Mouse (Mus musculus): ENCODE results near the gene Cdc42ep4. TPM values are rescaled to one million over a fixed set of nuclear protein-coding genes. Genes with fewer than 3 reads are reported as not detected.

Cdc42ep4 gene
- total RNA-seq, 2 experiments from 2014 or later = 26.7 to 31.7 TPM

GRCm38 (mm10) chr11:113778733-113779679 lies 27.3 kb upstream of the Cdc42ep4 start:
- intact Hi-C loops (cut with DNase I) = no loop called here
- no peak for DNase-seq (ENCODE audit: low spot score in 2 of 2)

GRCm38 (mm10) chr11:113777878-113778464 lies 26.3 kb upstream of the Cdc42ep4 start:
- intact Hi-C loops (cut with DNase I) = no loop called here
- no peak for DNase-seq (ENCODE audit: low spot score in 2 of 2)

DNA sequence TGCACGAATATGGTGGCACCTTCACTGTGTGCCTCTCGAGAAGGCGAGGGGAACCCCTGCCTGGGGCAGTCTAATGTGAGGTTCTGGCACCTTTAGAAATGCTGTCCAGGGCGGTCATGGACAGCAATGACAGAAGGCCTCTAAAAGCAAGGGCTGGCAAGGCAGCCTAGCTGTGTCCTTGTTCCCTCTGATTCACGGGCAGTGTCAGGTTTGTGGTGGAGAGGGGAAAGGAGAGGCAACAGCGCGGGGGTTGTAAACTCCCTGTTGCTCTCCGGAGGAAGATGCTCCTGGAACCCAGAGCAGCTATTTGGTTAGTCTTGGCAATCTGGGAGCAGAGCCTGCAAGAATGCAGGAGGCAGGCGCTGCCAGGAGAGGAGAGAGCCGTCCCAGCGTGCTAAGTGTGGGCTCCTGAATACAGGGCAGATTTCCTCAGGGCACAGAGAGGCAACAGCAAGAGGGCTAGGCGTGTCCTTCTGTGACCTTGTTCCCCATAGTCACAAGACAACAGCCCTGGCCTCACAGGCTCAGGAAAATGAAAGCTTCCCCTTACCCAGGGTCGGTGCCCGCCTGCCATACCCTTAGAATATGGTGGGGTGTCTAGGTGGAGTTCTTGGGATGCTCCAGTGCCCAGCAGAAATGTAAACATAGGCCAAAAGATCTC lies 25.3 kb upstream of the Cdc42ep4 start:
- intact Hi-C loops (cut with DNase I) = no loop called here

DNA sequence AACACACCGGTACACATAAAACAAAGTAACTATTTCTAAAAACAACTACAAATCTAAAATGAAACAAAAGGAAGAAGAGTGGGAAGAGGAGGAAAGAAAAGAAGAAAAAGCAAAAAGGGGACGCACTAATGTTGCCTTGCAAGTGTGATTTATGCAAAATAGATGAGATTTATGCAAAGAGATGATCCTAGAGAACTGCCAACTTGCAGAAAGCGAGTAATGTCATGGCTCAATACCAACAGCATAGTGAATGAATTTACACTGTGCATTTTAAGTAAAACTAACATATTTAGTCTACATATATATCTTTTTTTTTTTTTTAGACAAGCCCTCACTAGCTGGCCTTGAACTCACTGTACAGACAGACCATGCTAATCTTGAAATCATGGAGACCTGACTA lies 23.1 kb upstream of the Cdc42ep4 start:
- no peak for DNase-seq (ENCODE audit: low spot score in 2 of 2)
- intact Hi-C loops (cut with DNase I) = no loop called here

More for the DNA sequence above, 25.3 kb upstream of the Cdc42ep4 start:
- no peak for DNase-seq (ENCODE audit: low spot score in 2 of 2)

GRCm38 (mm10) chr11:113773191-113773590 lies 21.5 kb upstream of the Cdc42ep4 start:
- DNase-seq (ENCODE audit: low spot score in 2 of 2) = no peak
- intact Hi-C loops (cut with DNase I) = no loop called here

GRCm38 (mm10) chr11:113771187-113771586 lies 19.5 kb upstream of the Cdc42ep4 start:
- DNase-seq (ENCODE audit: low spot score in 2 of 2) = no peak
- intact Hi-C loops (cut with DNase I) = no loop called here

- intact Hi-C loops (cut with DNase I) = no loop called here
- no peak for DNase-seq (ENCODE audit: low spot score in 2 of 2)
Observed at GRCm38 (mm10) chr11:113768356-113768755, 16.7 kb upstream of the Cdc42ep4 start.

GRCm38 (mm10) chr11:113767285-113767684 lies 15.6 kb upstream of the Cdc42ep4 start:
- DNase-seq (ENCODE audit: low spot score in 2 of 2) = no peak
- intact Hi-C loops (cut with DNase I) = no loop called here

GRCm38 (mm10) chr11:113766284-113766985 lies 14.8 kb upstream of the Cdc42ep4 start:
- no peak for DNase-seq (ENCODE audit: low spot score in 2 of 2)
- intact Hi-C loops (cut with DNase I) = no loop called here

DNA sequence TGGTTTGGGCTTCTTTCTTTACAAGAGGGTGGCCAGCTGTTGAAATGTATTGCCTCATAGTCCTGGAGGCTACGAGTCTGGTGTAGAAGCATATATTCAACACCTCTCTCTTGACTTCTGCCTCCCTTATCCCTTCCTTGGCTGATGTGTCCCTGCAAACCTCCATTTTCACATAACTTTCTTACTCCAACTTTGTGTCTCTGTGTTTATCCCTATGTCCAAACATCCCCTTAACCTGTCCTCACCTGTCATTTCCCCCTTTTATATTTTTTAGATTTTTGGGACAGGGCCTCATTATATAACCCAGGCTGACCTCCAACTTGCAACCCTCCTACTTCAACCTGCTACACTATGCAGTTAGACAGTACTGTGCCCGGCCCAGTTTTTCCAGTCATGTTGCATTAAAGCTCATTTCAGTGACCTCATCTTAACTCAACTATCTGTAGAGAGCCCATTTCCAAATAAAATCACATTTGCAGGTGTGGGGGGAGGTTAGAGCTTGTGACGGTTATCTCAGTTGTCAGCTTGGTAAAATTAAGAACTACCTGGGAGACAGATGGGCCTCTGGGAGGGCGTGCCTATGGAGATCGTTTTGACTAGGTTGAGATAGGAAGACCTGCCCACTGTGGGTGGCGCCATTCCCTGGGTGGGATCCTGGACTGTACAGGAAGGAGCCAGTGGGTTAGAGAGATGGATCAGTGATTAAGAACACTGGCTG lies 12.6 kb upstream of the Cdc42ep4 start:
- DNase-seq (ENCODE audit: low spot score in 2 of 2) = no peak
- intact Hi-C loops (cut with DNase I) = no loop called here

DNA sequence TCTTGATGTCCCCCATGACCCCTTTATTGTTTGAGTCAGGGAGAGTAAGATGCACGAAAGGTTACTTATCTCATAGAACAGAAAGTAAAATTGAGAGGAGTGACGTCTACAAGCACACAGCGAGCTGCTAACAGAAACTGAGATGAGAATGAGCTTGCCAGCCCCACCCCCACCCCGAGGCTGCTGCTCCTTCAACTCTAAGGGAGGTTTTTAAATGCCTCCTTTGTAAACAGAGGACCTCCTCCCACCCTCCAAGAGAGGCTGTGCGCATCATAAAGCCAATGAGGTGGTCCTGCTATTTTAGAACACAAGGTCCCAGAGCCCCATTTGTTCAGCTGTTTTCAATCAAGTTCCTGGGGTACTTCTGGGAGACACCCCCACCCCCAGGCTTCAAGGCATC lies 11.8 kb upstream of the Cdc42ep4 start:
- intact Hi-C loops (cut with DNase I) = no loop called here
- no peak for DNase-seq (ENCODE audit: low spot score in 2 of 2)

DNA sequence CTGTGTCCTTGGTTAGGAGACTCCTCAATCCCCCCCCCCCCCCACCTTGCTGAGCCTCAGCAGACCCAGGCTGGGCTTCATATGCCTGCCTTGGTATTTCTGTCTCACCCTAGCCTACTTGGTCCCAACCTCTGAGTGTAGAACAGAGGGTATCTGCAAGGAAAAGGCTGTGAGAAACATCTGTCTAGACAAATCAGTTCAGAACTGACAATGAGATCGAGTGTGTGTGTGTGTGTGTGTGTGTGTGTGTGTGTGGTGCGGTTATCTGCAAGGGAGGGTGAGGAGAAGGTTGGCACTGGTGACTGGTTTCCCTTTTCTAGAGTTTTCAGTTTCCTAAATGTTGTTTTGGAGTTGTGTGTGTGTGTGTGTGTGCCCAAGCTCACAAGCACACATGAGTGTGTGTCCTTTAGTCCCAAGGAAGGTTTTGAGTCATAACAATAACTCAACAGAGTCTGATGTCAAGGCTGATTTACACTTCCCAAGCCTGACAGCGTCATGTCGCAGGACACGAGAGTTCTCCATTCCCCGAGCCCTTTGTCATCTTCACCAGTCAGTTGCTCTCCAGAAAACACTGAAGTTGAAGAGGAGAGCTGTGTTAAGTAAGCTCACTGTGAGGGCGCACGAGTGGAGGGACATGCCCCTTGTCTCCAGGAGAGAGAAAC lies 10.6 kb upstream of the Cdc42ep4 start:
- no peak for DNase-seq (ENCODE audit: low spot score in 2 of 2)
- intact Hi-C loops (cut with DNase I) = no loop called here

DNA sequence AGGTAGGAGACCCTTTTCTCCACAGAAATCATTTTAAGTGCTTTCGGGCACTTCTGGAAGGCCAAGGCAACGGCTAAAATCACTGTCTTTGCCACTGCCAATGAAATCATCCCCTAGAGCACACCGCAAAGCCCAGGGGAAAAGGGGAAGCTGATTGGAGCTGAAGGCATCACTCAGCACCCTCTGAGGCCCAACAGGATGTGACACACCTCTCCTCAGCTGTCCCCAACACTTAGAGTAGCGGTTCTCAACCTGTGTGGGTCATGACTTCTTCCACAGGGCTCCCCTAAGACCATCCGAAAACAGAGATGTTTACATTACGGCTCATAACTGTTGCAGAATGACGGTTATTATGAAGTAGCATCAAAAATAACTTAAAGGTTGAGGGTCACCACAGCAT lies 10.0 kb upstream of the Cdc42ep4 start:
- intact Hi-C loops (cut with DNase I) = no loop called here
- DNase-seq (ENCODE audit: low spot score in 2 of 2) = no peak

DNA sequence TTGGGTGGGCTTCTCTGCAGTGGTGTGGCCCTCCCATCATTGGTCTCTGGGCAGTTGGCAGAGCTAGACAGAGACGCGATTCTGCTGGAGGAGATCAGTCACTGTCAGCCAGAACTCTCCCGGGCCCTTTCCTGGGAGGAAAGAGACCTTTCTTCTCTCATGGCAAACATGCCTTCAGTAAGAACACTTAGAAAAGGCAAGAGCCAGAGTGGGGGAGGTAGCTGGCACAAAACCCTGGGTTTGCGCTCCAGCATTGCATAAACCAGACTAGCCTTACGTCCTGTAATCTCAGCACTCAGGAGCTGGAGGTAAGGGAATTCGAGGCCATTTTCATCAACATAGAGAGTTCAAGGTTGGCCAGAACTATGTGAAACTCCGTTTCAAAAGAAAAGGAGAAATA lies 8.8 kb upstream of the Cdc42ep4 start:
- intact Hi-C loops (cut with DNase I) = no loop called here
- DNase-seq (ENCODE audit: low spot score in 2 of 2) = no peak

- intact Hi-C loops (cut with DNase I) = no loop called here
- no peak for DNase-seq (ENCODE audit: low spot score in 2 of 2)
Observed at GRCm38 (mm10) chr11:113758851-113759250, 7.2 kb upstream of the Cdc42ep4 start.

- intact Hi-C loops (cut with DNase I) = no loop called here
- no peak for DNase-seq (ENCODE audit: low spot score in 2 of 2)
Observed at GRCm38 (mm10) chr11:113756578-113756977, 4.9 kb upstream of the Cdc42ep4 start.

GRCm38 (mm10) chr11:113755878-113756277 lies 4.2 kb upstream of the Cdc42ep4 start:
- intact Hi-C loops (cut with DNase I) = no loop called here
- DNase-seq (ENCODE audit: low spot score in 2 of 2) = no peak

- DNase-seq (ENCODE audit: low spot score in 2 of 2) = no peak
- intact Hi-C loops (cut with DNase I) = no loop called here
Observed at GRCm38 (mm10) chr11:113754845-113755244, 3.2 kb upstream of the Cdc42ep4 start.
